Mouse (Mus musculus) thymus, adult 18-20 months (tissue): Measurements from ENCODE around the gene Bcl7b.
"Not testable (repeated sequence)": the region's sequence is repeated elsewhere in the genome, so short reads cannot be mapped to it uniquely, and the experiment has no call there.

Source experiments
- DNase-seq, 2 experiments: peaks; one replicate each; pipeline ENCODE4 v3.0.0; 2022; ENCODE audit warnings: mixed read lengths in 2 of 2

The Bcl7b gene

GRCm38 (mm10) chr5:135222066-135222465 is 54.0 kb downstream of the Bcl7b start:
- DNase-seq: no peak

GRCm38 (mm10) chr5:135224169-135224568 is 56.1 kb downstream of the Bcl7b start:
- no peak for DNase-seq

GRCm38 (mm10) chr5:135225879-135226278 is 57.8 kb downstream of the Bcl7b start:
- not testable (repeated sequence) for DNase-seq

GRCm38 (mm10) chr5:135230186-135230585 is 62.1 kb downstream of the Bcl7b start:
- DNase-seq: no peak
